Mouse (Mus musculus) left cerebral cortex, postnatal 10 days (tissue): ENCODE results near the gene Psmc3ip. TPM values are rescaled to one million over a fixed set of nuclear protein-coding genes. Genes with fewer than 3 reads are reported as not detected.

Experiments used
- DNase-seq, 2 experiments: peaks; one replicate each; pipeline ENCODE4 v3.0.0; 2021 to 2022; ENCODE audit warnings: low spot score in 2 of 2, mixed read lengths in 1 of 2; ENCODE audit errors: extremely low spot score in 1 of 2
- intact Hi-C: fragments of 180-260 bp; cut with DNase I; formaldehyde crosslinking; loops from one replicate; pipeline ENCODE4 v1.15.1; 2025
- total RNA-seq, 2 experiments: library from RNA; stranded (reverse); gene quantifications; 2 replicates each; pipeline ENCODE4 v1.2.3; 2021

Psmc3ip gene
- total RNA-seq, 2 experiments from 2014 or later: 4.4 to 4.8 TPM

DNA sequence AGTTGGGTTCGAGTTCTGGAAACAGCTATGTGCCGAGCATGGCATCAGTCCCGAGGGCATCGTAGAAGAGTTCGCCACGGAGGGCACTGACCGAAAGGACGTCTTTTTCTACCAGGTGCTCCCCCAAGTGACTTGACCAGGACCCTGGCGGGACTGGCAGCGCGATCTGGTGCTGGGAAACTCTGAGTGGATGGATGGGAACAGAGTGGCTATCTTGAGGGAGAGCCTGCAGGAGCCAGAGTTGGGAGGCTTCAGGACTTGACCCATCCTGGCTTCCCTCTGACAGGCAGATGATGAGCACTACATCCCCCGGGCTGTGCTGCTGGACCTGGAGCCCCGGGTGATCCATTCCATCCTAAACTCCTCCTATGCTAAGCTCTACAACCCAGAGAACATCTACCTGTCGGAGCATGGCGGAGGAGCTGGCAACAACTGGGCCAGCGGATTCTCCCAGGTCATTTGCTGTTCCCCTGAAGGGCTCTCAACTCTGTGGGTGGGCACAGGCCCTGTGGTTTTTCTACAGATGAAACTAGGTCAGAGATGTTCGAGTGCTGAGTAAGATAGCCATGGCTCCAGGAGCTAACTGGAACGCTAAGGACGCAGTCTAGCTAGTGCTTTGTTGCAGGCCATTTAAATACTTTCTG, 25.4 kb upstream of the Psmc3ip start:
- no peak for DNase-seq
- intact Hi-C loops: no loop called here

DNA sequence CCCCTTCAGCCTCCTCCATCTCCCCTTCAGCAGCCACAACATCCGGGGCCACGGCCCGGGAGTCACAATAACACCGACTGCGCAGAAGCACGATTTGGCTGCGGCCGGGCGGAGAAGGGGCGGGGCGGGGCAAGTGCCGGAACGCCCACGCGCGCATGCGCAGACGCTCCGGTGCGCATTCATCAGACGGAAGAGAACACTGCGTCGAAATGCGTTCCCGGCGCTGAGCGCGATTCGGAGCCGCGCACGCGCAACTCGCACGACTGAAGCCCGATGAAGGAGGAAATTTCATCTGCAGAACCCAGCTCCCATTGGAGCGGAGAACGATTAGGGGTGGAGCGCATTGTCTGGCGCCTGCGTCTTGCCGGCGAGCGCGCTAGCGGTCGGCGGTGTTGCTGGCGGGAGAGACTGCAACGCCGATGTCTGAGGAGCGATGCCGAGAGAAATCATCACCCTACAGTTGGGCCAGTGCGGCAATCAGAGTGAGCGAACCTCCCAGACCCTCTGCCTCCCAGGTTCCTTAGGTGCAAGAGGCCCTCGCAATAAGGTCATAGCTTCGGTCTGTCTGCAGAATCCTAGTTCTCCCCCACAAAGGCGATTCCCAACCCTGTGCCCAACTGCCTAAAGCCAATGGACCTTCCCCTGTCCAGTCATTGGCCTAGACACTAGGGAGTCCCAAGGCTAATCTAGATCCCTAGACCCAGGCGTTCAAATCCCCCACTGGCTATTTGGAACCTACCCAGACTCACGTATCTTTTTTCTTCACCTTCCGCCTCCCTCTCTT, 24.7 kb upstream of the Psmc3ip start, which contains the start of the genes Retreg3 and Tubg1:
Gene Retreg3, minus strand, starts transcription at position 133 of the 784 bp plus-strand sequence.
Gene Tubg1, plus strand, starts transcription at position 178 of the 784 bp plus-strand sequence.
- intact Hi-C loops: no loop called here

DNA sequence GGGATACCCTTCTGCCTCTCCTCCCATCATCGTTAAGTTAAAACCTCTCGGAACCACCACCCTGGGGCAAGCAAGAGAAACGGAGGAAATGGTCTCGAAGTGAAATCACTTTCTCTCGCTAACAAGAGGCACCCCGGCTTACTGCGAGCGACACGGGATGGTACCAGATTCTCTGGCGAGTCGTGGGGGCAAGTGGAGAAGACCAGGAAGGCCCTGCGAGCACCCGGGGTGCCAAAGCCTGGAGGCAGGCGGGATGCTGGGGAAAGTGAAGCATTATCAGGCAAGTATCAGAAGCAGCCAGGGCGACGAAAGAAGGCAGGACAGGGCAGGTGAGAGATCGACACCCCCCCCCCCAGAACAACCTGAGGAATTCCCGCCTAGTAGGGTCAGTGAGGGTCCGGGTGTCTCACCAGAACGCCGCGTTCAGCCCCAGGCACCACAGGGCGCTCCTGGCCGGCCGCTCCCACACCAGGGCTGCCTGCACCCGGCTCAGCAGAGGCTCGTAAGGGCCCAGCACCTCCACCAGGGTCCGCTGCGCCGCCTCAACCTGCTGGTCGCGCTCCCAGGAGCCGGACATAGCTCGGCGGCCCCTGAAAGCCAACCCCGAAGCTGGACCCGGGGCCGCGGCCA, 24.0 kb upstream of the Psmc3ip start:
- DNase-seq: no peak
- intact Hi-C loops: no loop called here

More for the DNA sequence above, 24.7 kb upstream of the Psmc3ip start, which contains the start of the genes Retreg3 and Tubg1:
- peak; percentile 99 for DNase-seq

DNA sequence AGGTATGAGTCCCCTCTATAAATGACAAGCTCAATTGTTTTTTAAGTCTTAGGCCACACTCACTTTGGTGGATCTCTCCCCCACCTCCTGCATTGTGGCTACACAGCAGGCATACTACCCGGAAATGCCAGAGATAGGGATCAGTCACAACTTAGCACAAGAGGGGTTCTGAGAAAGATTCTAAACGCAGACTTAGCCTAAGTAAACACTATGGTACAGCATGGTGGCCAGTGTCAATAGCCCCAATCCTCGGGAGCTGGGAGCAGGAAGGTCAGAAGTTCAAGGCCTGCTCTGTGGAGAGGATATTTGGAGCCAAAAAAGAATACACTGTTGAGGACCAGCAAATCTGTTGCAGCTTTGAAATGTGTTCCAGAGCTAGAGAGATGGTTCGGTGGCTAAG, 22.9 kb upstream of the Psmc3ip start:
- no peak for DNase-seq
- intact Hi-C loops: no loop called here

DNA sequence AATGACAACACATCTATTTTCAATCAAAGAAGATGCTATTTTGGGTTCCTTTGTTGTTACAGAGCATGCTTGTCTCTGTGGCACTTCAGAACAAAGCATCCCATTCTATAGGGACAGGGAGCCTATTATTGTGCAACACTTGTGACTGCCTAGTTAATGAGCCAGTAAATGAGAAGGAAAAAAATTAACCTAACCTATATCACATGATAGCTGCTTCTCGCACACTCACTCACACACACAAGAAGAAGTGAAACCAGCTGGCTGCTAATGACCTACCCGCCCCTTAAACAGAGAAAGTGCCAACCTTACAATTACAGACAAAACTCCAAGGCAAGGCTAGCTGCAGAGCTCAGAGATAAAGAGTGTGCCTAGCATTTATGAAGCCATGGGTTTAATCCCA, 20.3 kb upstream of the Psmc3ip start:
- DNase-seq: no peak
- intact Hi-C loops: no loop called here

DNA sequence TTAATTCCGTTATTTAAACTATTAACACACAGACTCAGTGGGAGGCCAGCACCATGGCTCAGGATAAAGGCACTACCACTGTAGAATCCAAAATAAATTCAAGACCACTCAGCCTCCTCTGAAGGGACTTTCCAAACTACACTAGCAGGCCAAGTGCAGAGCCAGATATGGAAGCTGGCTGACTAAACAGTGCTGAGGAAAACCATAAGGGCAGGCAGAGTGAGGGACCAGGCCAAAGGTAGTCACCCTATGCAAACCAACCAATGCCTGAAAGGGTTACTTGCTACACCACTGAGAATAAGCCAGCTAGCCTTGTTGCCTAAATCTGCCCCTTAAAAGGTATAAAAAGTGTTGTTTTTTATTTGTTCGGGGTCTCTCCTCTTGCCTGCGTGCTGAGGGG, 16.9 kb upstream of the Psmc3ip start:
- no peak for DNase-seq
- intact Hi-C loops: no loop called here

DNA sequence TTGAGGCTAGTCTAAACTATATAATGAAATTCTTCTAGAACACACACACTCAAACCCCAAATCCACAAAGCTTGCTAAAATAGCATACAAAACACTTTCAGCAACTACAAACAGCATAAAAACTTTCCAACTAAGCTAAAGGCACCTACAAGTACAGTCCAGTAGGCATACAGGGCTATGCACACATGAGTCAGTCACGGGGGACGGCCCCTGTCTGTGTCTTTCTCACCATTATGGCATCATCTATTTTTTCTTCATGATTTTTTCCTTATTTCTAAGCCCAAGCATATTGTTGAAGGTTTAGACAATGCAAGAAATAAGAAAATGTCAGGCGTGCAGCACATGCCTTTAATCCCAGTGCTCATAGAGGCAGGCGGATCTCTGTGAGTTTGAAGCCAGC, 15.9 kb upstream of the Psmc3ip start:
- intact Hi-C loops: no loop called here
- DNase-seq: no peak

DNA sequence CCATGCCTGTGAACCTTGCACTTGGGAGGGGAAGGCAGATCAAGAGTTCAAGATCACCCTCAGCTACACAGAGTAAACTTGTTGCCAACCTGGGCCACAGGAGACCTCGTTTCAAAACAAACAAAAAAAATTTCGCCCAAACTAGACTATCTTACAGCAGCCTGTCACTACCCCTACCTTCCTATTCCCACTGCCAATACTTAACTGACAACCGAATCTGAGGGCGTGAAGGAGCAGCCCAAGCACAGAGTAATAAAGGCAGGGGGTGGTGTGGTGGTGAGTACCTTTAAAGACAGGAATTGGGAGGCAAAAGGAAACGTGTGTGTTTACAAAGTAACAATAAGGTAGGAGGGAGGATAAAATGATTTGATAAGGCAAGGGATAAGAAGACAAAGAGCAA, 15.5 kb upstream of the Psmc3ip start:
- intact Hi-C loops: no loop called here
- DNase-seq: no peak

DNA sequence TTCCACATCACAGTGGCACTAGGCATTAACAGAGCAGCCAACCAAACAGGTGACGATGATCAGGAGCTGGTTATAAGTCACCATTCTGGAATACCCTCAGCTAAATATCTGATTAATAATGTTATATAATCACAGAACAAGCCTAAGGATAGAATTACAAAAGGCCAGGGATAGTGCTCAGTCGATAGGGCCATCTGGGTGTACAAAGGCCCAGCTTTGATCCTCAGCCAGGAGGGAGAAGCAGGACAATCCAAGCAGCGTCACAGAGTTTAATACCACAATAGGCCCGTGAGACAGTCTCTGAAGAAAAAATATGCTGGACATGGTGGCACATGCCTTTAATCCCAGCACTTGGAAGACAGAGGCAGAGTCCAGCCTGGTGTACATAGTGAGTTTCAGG, 14.1 kb upstream of the Psmc3ip start:
- no peak for DNase-seq
- intact Hi-C loops: no loop called here

DNA sequence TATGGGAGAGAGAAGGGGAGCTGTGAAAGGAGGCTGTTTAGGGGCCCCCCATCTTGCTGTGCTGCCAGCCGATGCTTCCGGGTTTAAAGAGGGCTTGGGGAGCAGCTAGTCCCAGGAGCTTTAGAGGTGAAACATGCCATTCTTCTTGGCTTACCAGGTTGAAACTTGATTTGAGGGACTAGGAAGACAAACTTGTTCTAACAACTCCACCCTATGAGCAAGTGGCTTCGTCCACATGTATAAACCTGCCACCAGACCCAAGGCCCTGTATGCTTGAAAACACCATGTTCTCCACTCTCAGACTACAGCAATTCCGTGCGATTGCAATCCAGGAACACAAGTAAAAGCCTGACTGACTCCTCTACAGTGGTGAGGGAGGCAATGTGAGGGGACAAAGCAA, 7.8 kb upstream of the Psmc3ip start:
- DNase-seq: no peak
- intact Hi-C loops: no loop called here

DNA sequence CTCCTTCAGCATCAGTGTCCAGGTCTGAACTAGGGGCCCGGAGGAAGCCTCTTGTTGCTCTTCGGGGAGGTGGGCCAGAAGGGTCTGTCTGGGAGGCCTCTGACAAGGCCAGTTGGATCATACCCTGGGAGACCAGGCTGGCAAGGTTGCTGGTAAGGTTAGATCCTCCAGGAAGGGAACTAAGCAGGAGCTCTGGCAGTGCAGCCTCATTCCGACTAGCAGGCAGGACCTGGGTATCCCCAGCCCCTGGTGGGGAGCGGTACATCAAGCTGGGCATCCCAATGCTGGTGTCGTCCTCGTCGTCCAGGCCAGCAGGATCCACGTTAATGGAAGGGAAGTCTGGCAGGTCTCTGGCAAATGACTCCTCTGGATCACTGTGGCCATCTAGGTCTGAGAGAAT, 3.0 kb upstream of the Psmc3ip start:
- no peak for DNase-seq
- intact Hi-C loops: no loop called here

DNA sequence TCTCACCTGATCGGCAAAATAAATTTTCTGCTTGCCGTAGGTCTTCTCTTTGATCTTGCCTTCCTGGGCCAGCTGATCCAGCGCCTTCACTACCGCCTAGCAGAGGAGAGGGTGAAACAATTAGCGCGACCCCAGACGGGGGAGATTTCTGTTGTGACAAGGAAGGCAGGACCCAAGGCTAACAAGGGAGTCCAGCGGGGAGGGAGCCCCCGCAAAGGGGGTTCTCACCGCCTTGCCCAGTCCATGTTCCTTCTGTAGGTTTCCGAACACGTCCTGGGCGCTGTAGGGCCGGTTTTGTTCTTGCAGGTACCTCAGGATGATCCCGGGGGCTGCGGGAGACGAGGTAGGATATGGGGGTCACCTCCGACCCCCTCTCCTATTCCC, 314 bp downstream of the Psmc3ip start:
- DNase-seq: no peak
- intact Hi-C loops: no loop called here

DNA sequence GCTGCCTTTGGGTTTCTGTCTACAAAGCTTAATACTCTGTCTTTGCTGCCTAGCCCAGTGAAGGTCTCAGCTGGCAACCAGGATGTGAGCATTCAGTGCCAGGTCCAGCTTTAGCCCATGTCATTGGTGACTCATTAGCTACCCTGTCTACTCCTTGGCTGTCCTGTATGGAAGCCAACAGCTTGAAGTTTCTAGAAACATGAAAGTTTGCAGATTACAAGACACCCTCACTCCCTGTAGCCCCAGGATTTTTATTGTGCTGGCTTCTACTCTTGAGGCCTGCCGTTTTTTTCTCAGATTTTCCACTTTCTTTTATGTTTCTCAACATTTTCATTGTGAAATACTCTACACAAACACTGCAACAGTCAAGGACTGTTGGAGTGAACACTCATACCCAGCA, 5.3 kb downstream of the Psmc3ip start:
- intact Hi-C loops: no loop called here
- DNase-seq: no peak

DNA sequence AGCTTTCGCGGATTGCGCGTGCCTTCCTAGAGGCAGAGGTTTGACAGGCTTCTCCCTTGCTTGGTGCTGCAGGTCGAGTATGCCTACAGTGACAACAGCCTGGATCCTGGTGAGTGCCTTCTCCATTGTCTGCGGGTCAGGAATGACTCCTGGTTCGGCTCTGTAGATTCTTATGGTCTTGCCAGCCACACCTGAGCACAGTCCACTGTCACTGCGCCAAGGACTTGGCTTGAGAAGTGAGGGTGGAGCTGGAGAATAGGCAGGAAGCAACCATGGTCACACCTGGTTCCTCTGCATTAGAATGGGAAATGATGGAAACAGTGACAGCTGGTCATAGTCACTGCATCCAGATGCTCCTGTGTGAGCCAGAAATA, 7.6 kb downstream of the Psmc3ip start:
- intact Hi-C loops: no loop called here
- peak in 1 of 2 experiments; percentile 38 for DNase-seq

DNA sequence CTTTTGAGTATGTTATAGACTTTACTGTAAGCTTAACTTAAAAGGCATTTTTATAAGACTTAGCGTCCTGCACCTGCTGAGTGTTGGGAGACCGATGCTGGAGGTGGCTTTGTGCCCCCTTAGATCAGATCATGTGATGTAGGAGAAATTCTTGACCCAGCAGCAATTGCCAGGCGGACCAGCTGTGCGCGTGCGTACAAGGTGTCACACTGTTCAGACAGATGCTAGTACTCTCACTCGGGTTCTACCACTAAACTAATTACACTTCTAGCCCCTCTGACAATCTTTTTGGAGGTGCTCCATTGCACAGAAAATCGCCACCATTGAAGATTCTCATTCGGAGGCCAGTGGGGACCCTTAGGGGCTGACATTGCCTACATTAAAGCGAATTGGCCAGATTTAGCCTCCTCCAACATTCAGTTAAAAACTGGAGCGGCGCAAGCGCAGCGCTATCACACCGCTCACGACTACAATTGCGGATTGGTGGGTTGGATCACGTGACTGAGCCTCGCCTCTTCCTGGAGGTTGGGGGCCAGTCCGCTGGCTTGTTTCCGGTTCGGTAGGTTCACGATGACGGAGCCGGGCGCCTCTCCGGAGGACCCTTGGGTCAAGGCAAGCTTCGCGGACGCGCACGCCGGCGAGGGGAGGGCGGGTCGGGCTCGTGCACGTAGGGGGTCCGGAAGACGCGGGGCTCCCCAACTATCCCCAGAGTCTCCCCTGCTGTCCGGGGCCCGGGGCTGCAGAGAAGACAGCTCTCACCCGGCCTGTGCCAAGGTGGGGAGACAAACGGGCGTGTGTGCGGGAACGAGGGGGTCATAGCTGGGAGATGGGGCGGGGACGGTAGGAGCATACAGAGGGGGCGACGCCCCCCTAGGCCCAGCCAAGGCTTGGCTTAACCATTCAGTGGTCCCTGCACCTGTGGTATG, 8.2 kb downstream of the Psmc3ip start, which contains the start of gene Mlx:
Gene Mlx, plus strand, starts transcription at position 522 of the 926 bp plus-strand sequence.
- intact Hi-C loops: no loop called here
- DNase-seq: peak; percentile 91 to 95

DNA sequence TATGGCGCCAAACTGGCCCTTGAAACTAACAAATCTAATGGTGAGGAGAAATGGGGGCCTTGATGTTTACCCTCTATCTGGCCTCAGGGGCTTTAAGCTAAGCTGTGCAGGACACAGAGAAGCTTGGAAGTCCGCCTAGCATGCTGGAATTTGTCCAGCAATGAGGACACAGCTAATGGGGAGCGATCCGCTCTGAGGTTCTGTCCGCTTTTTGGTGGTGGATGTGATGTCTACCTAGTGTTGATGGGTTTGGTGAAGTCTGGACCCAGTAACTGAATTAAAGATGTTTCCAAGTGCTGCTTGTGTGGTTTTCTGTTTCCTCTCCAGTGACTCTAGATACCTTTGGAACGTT, 8.9 kb downstream of the Psmc3ip start:
- DNase-seq: no peak
- intact Hi-C loops: no loop called here

DNA sequence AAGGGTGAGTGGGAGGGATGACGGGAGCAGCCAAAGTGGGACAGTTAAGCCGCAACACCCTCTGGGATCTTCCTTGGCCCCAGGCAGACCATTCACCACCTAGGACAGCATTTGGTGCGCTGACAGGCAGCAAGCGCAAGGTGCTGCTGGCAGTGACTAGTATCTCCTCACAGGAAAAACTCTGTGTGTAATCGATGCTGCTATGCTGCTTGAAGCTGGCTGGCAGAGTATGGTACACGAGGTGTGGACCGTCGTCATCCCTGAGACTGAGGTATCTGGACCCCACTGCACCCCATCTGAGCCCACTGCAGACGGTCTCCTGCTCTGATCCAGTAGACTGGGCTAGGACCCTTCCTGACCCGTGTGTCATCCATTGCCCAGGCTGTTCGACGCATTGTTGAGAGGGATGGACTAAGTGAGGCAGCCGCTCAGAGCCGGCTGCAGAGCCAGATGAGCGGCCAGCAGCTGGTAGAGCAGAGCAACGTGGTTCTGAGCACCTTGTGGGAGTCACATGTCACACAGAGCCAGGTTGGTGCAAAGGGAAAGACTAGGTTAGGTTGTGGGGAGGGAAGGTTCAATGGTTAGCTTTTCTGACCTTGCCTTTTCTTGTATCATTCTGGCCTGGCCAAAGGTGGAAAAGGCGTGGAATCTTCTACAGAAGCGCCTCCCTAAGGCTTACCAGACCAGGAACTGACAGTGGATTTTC, 9.5 kb downstream of the Psmc3ip start:
- intact Hi-C loops: no loop called here
- DNase-seq: peak in 1 of 2 experiments; percentile 16

DNA sequence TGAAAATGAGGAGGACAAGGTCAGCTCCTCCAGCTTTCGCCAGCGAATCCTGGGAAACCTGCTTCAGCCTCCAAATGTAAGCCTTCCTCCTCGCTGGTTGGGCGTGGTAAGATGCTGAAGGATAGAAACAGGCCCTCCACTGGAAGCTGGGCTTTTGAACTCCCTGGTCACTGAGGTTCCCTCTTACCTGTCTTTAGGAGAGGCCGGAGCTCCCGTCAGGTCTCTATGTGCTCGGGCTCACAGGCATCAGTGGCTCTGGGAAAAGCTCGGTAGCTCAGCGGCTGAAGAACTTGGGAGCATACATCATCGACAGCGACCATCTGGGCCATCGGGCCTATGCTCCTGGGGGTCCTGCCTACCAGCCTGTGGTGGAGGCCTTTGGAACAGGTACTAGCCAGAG, 10.4 kb downstream of the Psmc3ip start:
- peak in 1 of 2 experiments; percentile 22 for DNase-seq
- intact Hi-C loops: loop anchor here (5.0 kb wide), 1 partner anchor 92 kb away; the partner anchor contains the start of gene Ccr10
